Mouse (Mus musculus) hindbrain, embryonic 15.5 days (tissue): Measurements from ENCODE around the gene Hdac11. TPM values are rescaled to one million over a fixed set of nuclear protein-coding genes. Genes with fewer than 3 reads are reported as not detected.

Experiments used
- ATAC-seq: fragments of 200-750 bp; cut with Nextera tagmentation; 2 replicates; pipeline ENCODE4 v1.8.0; 2017; ENCODE audit warnings: low read depth, moderate number of reproducible peaks, moderate TSS enrichment; ENCODE audit not compliant: low FRiP score
- H3K27ac ChIP-seq: fragments of 300-500 bp; sonication (generic); replicated peaks from 2 replicates; pipeline ENCODE4 v1.5.1; 2015; ENCODE audit warnings: mild to moderate bottlenecking, inconsistent platforms
- H3K27me3 ChIP-seq: fragments of 300-500 bp; sonication (generic); 2 replicates; pipeline ENCODE4 v1.6.1; 2015; ENCODE audit warnings: control low read depth, inconsistent platforms
- H3K36me3 ChIP-seq: fragments of 300-500 bp; sonication (generic); 2 replicates; pipeline ENCODE4 v1.6.1; 2015; ENCODE audit warnings: control low read depth, inconsistent platforms
- H3K4me1 ChIP-seq: fragments of 300-500 bp; sonication (generic); replicated peaks from 2 replicates; pipeline ENCODE4 v1.6.1; 2015; ENCODE audit warnings: control low read depth, inconsistent platforms
- H3K4me2 ChIP-seq: fragments of 300-500 bp; sonication (generic); 2 replicates; pipeline ENCODE4 v1.6.1; 2015; ENCODE audit warnings: moderate library complexity, mild to moderate bottlenecking, inconsistent platforms
- H3K4me3 ChIP-seq: fragments of 300-500 bp; sonication (generic); 2 replicates; pipeline ENCODE4 v1.5.1; 2015; ENCODE audit warnings: mild to moderate bottlenecking, inconsistent platforms
- H3K9ac ChIP-seq: fragments of 300-500 bp; sonication (generic); 2 replicates; pipeline ENCODE4 v1.6.1; 2015; ENCODE audit warnings: inconsistent platforms
- H3K9me3 ChIP-seq: fragments of 300-500 bp; sonication (generic); 2 replicates; pipeline ENCODE4 v1.6.1; 2016; ENCODE audit warnings: control low read depth, inconsistent platforms
- WGBS: fragments of 180-500 bp; shearing (Covaris S2); methylation state at CpG from one replicate; pipeline ENCODE4 v1.1.7; 2015; 5-methylcytosine and 5-hydroxymethylcytosine counted together
- polyA plus RNA-seq: library from polyadenylated mRNA; unstranded; fragments of >200 nt; fragmentation: Nextera tagmentation; extraction: Ambion mirVana; gene quantifications from 2 replicates; pipeline ENCODE4 v1.2.1, GENCODE M21; 2015

Gene Hdac11
- polyA plus RNA-seq = 43.4 and 44.4 TPM in 2 replicates

DNA sequence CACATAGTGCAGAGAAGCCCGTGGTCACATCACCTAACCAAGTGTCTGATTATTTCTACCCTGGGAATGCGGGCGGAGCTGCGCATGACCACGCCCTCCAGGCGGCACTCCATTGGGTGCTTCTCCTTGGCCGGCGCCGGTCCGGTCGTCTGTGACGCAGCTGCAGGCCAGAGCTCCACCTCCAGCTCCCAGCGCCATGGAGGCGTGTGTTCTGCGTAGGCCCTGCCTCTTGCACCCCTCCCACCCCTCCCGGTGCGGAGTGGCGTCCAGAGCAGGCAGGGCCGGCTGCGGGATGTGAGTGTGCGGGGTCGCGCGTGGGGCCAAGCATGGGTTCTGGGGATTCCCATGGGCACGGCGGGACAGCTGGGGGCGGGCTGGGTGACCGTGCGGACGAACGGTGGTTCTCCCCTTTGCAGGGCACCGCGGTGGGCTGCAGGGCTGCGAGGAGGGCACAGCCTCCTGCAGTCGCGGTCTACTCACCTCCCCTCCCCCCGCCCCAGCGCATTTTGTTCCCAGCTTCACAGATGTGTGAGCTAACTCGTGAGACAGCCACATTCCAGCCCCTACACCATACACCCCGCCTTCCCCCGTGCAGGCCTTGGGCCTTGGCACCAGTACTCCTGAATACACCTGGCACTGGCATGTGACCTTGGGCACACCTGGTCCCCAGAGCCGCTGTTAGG lies at the start of gene Hdac11:
Gene Hdac11, plus strand, starts transcription at position 112 of the 683 bp plus-strand sequence.
- Histone ChIP-seq H3K4me1 (peaks cover 92% of the 10 kb centered on the region), H3K9ac (peak within 1 kb of the TSS; percentile 70), H3K4me2 (peak within 1 kb of the TSS; percentile 74), H3K27me3 (no peaks in the 10 kb centered on the region), H3K4me3 (peak within 1 kb of the TSS; percentile 62), H3K27ac (peak within 1 kb of the TSS; percentile 94), H3K9me3 (no peaks in the 10 kb centered on the region), H3K36me3 (no peaks in the 10 kb centered on the region)
- under 1% methylated on average over 35 of the region's 42 CpGs for WGBS
- ATAC-seq = peak; percentile 91

DNA sequence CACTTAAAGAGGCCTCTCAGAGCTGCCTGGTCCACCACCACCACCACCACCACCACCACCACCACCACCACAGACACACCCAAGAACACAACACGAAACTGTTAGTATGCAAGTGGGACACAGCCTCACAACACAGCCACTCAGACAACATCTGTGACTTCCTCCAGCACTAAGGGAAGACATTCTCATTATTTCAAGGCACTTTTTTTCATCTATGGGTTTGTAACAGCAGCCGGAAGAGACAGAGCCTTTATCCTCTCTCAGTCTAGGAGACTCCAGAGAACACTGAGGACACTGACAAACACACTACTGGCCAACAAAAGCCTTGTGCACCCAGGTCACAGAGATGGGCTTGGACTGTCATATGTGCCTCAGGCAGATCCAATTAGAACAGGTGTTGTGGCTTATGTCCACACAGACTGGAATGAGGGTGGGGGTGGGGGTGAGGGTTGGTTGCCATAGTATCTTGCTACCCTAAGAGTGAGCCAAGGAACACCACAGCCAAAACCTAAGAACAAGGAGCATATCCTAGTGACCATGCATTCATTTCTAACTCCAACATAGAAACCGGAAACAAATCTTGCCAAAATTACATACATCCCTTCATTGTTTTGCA lies 48.1 kb upstream of the Hdac11 start:
- Histone ChIP-seq H3K9ac (no peak overlapping the region), H3K4me3 (no peak overlapping the region), H3K9me3 (no peaks in the 10 kb centered on the region), H3K4me1 (no peaks in the 10 kb centered on the region), H3K4me2 (no peak overlapping the region), H3K27ac (no peak overlapping the region), H3K36me3 (no peaks in the 10 kb centered on the region), H3K27me3 (no peaks in the 10 kb centered on the region)
- ATAC-seq = peak; percentile 57; the same call in 1 of the 2 replicates
- WGBS = 81% methylated on average over 3 of the region's 3 CpGs

DNA sequence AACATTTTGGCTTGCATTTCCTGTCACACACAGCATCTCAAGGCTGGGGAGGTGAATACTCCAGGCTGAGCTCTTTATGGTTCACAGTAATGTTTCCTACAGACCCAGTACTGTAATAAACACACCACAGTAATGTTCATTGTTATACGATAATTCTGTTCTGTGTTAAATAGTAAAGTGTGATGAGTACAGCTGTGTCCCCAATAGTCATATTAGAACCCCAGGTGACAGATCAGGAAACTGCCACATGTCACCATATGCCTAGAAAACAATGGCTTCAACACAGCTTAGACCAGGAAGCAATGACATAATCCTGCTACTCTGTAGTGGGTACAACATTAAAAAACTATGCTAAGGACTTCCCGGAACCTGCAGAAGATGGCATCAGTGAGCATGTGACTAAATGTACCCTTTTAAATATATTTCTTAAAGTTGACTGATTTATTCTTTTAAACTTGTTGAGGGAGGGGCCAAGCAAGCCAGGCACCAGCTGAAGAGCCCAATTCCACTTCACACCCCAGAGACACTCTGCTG lies 47.5 kb upstream of the Hdac11 start:
- no peak overlapping the region for H3K9ac ChIP-seq
- no peak overlapping the region for H3K4me3 ChIP-seq
- 84% methylated on average over 2 of the region's 2 CpGs for WGBS
- no peaks in the 10 kb centered on the region for H3K27me3 ChIP-seq
- H3K4me1 ChIP-seq = peaks cover 4% of the 10 kb centered on the region; the same call in 1 of the 2 replicates
- no peak overlapping the region for H3K4me2 ChIP-seq
- ATAC-seq = peak; percentile 43; the same call in 1 of the 2 replicates
- no peaks in the 10 kb centered on the region for H3K9me3 ChIP-seq
- H3K36me3 ChIP-seq = no peaks in the 10 kb centered on the region
- no peak overlapping the region for H3K27ac ChIP-seq

DNA sequence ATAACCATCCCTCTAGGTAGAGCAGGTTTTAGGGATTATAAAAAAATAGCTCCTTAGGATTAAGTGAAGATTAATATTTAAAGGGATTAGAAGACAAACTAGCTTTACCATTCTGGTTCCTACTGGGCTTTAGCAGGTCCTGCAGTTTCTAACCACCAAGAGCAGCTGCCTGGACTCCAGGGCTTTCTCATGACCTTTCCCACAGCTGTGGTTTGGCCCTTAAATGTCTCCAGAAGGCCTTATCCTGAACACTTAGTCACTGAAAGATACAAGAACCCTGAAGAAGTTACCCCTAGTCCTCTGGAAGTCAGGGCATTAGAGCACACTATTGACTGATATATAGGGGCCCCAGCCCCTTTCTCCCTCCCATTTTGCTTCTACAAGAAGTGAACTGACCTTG lies 47.0 kb upstream of the Hdac11 start:
- H3K27ac ChIP-seq = no peak overlapping the region
- H3K9ac ChIP-seq = no peak overlapping the region
- no peak overlapping the region for H3K4me2 ChIP-seq
- no peak overlapping the region for H3K4me3 ChIP-seq
- no peaks in the 10 kb centered on the region for H3K9me3 ChIP-seq
- H3K27me3 ChIP-seq = no peaks in the 10 kb centered on the region
- peaks cover 9% of the 10 kb centered on the region for H3K4me1 ChIP-seq
- no peaks in the 10 kb centered on the region for H3K36me3 ChIP-seq
- no peak for ATAC-seq

DNA sequence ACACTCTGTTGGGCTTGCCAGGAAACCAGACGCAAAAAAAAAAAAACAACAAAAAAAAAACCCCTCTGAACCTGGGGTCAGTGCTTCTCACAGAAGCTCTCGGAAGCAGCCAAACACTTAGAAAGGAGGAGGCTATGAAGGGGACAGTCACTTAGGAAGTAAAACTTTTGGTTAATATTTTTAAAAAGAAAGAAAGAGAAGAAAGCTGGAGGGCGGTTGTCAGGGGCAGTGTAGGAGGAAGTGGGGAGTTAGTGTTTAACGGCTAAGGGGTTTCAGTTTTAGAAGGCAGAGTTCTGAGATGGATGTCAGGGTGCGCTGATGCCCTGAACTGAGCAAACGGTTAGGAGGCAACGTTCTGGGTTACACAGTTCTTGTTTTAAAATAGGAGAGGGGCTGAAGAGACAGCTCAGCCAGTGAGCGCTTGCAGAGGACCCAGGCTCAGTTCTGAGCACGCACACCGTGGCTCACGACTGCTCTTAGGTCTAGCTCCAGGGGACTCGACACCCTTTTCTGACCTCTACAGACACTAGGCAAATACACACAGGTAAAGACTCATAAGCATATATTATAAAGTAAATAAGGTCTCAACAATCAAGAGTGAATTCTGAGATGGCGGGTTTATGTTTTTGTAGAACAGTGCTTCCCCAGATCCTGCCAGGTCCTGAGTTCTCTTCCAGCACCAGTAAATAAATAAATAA lies 46.0 kb upstream of the Hdac11 start:
- Histone ChIP-seq H3K4me2 (no peak overlapping the region), H3K27ac (no peak overlapping the region), H3K27me3 (no peaks in the 10 kb centered on the region), H3K9ac (no peak overlapping the region), H3K4me3 (no peak overlapping the region), H3K9me3 (no peaks in the 10 kb centered on the region), H3K4me1 (peaks cover 19% of the 10 kb centered on the region), H3K36me3 (no peaks in the 10 kb centered on the region)
- ATAC-seq = no peak
- 82% methylated on average over 13 of the region's 13 CpGs for WGBS

DNA sequence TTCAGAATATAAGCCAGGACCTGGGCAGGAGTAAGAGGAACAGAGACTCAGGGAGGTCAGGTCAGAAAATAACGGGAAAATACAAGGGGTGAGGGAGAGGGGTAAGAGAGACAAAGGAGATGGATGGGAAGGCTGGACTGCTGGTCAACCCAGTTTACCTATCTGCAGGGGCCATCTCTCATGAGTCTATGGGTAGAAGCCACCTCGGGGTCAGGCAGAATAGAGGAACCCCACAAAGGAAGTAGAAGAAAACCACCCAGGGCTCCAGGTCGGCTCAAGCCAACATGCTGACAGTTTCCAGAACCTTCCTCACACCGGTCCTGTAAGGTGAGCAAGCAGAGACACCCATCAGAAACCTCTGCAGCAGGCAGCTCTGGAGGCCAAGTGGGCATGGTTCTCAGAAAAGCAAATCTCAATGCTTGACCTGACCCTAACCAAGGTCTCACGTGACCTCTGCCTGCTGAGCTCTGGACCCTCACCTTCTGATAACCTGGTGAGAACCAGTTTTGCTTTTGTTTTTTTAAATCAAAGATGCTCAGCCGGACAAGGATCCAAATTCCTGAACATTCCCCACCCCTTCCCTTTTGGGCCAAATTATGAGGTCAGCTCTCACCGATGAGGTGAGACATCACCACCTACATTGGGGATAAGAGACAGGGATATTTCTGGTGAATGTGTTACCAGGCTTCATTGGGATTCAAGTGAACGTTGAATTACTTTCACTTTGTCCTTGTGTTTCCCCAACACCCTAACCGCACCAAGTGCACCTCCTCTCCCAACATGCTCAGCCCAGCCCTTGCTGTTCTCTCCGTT lies 45.1 kb upstream of the Hdac11 start:
- Histone ChIP-seq H3K27ac (no peak overlapping the region), H3K27me3 (no peaks in the 10 kb centered on the region), H3K4me2 (no peak overlapping the region), H3K9me3 (no peaks in the 10 kb centered on the region), H3K36me3 (no peaks in the 10 kb centered on the region), H3K9ac (no peak overlapping the region), H3K4me3 (no peak overlapping the region), H3K4me1 (peaks cover 27% of the 10 kb centered on the region)
- WGBS = 92% methylated on average over 10 of the region's 10 CpGs
- no peak for ATAC-seq

DNA sequence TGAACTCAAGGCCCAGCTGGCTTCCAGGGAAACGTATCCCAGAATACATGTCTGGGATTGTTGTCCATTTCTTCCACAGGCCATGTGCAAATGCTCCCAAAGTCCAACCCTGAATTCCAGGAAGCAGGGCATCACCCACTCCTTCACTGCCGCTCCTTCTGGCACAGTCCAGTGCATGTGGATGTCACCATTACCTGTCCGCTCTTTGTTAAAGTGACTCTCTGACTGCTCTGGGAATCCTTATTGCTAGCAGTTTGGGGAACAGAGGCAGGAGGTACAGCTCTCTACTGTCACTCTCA lies 44.6 kb upstream of the Hdac11 start:
- Histone ChIP-seq H3K4me2 (no peak overlapping the region), H3K36me3 (no peaks in the 10 kb centered on the region), H3K4me3 (no peak overlapping the region), H3K9me3 (no peaks in the 10 kb centered on the region), H3K27me3 (no peaks in the 10 kb centered on the region), H3K9ac (no peak overlapping the region), H3K4me1 (peaks cover 27% of the 10 kb centered on the region), H3K27ac (no peak overlapping the region)
- WGBS = 94% methylated on average over 3 of the region's 3 CpGs
- ATAC-seq = no peak

DNA sequence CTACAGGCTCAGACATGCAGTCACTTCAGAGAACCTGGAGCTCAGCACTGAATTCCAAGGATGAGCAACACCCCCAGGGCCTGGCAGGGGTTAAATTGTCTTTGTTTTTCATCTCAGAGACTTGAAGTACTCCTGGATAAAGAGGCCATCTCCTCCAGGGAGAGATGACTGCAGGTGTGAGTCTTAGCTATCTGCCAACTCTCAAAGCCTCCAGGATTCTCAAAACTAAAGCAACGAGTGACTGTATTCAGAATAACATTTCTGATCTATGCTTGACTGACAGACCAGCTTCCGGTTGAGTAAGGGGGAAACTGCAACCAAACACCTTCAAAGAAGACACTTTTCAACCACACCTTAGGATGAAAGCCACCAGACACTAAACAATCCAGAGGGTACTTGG lies 41.7 kb upstream of the Hdac11 start:
- Histone ChIP-seq H3K4me3 (no peak overlapping the region), H3K4me2 (peak overlapping the region; percentile 85; the same call in 1 of the 2 replicates), H3K27me3 (no peaks in the 10 kb centered on the region), H3K36me3 (no peaks in the 10 kb centered on the region), H3K27ac (no peak overlapping the region), H3K9me3 (no peaks in the 10 kb centered on the region), H3K4me1 (peaks cover 37% of the 10 kb centered on the region), H3K9ac (no peak overlapping the region)
- no peak for ATAC-seq
- 46% methylated on average over 2 of the region's 2 CpGs for WGBS

DNA sequence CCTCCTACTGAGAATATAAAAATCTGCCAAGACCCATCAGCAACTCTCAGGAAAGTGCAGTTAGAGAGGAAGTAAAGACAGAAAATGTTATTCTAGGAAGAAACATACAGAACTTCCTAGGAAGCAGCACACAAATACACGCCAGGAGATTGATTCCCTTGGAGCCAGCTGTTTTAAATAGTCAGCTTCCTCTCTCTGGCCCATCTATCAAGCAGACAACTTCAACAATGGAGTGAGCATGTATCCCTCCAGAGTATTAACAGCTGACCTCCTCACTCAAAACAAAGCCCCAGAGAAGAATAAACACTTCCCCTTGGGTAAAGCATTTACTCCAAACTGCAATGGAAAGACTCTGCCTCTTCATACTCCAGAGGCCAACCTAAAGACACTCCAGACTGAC lies 41.3 kb upstream of the Hdac11 start:
- H3K9me3 ChIP-seq = no peaks in the 10 kb centered on the region
- ATAC-seq = no peak
- no peak overlapping the region for H3K9ac ChIP-seq
- no peak overlapping the region for H3K27ac ChIP-seq
- 21% methylated on average over 1 of the region's 1 CpGs for WGBS
- H3K4me1 ChIP-seq = peaks cover 37% of the 10 kb centered on the region
- no peaks in the 10 kb centered on the region for H3K27me3 ChIP-seq
- 0 out of 2 replicates have a peak overlapping the region, but pooled peaks have one; percentile 76 for H3K4me3 ChIP-seq
- no peaks in the 10 kb centered on the region for H3K36me3 ChIP-seq
- H3K4me2 ChIP-seq = peak overlapping the region; percentile 85

DNA sequence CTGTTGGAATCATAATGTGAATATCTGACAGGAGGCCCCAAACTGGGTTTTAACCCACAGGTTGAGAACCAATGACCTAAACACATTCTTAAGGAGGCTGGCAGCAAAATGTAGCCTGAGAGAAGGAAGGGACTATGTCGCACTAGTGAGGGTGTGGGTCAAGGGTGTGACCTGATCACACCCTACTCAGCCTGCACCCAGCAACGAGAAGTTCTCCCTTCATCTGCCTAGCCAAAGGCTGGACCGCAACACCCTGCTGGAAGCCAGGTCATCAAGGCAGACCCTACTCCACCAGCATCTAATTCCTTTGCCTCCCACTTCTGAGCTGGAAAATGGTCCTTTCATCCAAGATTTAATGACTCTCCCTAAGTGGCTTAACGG lies 40.6 kb upstream of the Hdac11 start:
- WGBS = 10% methylated on average over 4 of the region's 4 CpGs
- H3K9me3 ChIP-seq = no peaks in the 10 kb centered on the region
- peaks cover 37% of the 10 kb centered on the region for H3K4me1 ChIP-seq
- H3K4me2 ChIP-seq = peak overlapping the region; percentile 85
- H3K27ac ChIP-seq = peak overlapping the region; percentile 95
- ATAC-seq = peak; percentile 5; the same call in 1 of the 2 replicates
- peak overlapping the region; percentile 76 for H3K4me3 ChIP-seq
- peak overlapping the region; percentile 75 for H3K9ac ChIP-seq
- H3K36me3 ChIP-seq = no peaks in the 10 kb centered on the region
- H3K27me3 ChIP-seq = no peaks in the 10 kb centered on the region

DNA sequence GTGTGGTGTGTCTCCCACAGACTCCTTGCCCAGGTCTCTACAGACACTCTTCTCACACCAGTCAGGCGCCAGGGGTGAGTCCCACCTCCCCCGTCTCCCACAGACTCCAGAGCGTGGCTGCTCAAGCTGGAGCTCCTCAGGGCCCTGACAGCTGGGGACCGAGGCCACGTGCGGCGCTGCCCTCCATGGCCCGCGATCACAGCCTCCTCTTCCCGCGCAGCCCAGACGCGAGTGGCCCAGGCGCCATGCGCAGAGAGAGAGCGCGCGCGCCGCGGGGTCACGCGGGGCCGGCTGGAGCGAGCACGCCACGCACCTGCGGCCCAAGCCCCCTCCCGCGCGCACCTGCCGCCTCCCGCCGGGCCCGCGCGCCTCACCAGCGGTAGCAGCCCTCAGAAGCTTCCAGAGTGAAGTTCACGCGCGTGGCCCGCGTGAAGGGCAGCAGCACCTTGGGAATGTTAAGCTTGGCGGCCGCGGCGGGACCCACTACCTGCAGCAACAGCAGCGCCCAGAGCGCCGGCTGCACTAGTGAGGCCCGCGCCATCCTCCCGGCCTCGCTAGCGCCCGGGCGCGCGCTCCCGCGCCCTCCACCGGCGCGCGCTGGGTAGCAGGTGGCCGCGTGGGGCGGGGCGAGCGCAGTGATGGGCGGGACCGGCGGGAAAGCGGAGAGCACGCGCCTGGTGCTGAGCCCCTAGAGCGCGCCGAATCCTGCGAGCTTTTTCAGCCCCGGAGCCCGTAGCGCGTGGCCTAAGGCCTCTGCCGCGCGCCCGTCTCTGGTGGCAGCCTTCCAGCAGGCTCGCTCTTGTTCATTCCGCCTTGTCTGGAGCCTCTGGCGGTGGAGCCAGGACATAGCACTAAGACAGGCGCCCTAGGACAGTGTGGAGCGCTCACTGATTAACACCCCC lies 40.0 kb upstream of the Hdac11 start, which contains the start of gene Nup210:
Gene Nup210, minus strand, starts transcription at position 586 of the 902 bp plus-strand sequence.
- peak within 1 kb of the TSS; percentile 95 for H3K27ac ChIP-seq
- no peaks in the 10 kb centered on the region for H3K27me3 ChIP-seq
- H3K4me2 ChIP-seq = peak within 1 kb of the TSS; percentile 85
- peak within 1 kb of the TSS; percentile 76 for H3K4me3 ChIP-seq
- peaks cover 37% of the 10 kb centered on the region for H3K4me1 ChIP-seq
- ATAC-seq = peak; percentile 97
- no peaks in the 10 kb centered on the region for H3K9me3 ChIP-seq
- H3K36me3 ChIP-seq = no peaks in the 10 kb centered on the region
- H3K9ac ChIP-seq = peak within 1 kb of the TSS; percentile 75
- under 1% methylated on average over 83 of the region's 93 CpGs for WGBS
